Mouse (Mus musculus): ENCODE data around the gene Hoxc6. TPM values are rescaled to one million over a fixed set of nuclear protein-coding genes. Genes with fewer than 3 reads are reported as not detected.

Hoxc6 gene
- total RNA-seq, 1 experiment: 0.58 TPM

GRCm38 (mm10) chr15:103015009-103015399 lies 16.9 kb downstream of the Hoxc6 start:
- H3K4me1 ChIP-seq (ENCODE audit: control insufficient read depth in 2 of 2, insufficient read depth in 2 of 2, low read length in 2 of 2, poor library complexity in 1 of 2): peaks cover 0 to 3% of the 10 kb centered on the region in 2 experiments; a peak in 1 of 4 replicates
- DNase-seq (ENCODE audit: low read depth, low spot score): no peak
- no peaks in the 10 kb centered on the region for H3K36me3 ChIP-seq (ENCODE audit: control insufficient read depth, insufficient read depth, low read length, poor library complexity, severe bottlenecking)
- H3K9ac ChIP-seq (ENCODE audit: insufficient read depth, low read depth, low read length, poor library complexity, severe bottlenecking): no peak overlapping the region
- no peak overlapping the region for H3K27ac ChIP-seq (ENCODE audit: insufficient read depth, low read depth, low read length, poor library complexity, severe bottlenecking)
- no peaks in the 10 kb centered on the region for H3K9me3 ChIP-seq (ENCODE audit: control insufficient read depth, insufficient read depth, low read depth, low read length)
- in situ Hi-C loops (cut with MboI; ENCODE audit: low sequenced_read_pairs in 2 of 2, unreplicated experiment in 2 of 2): loop anchor here in 1 of 2 experiments (10.0 kb wide), 1 partner anchor 160 kb away; no protein-coding TSS in a partner anchor
- TF ChIP-seq MAFK (IDR thresholded peaks at IDR 0.05; ENCODE audit: insufficient read depth, low read depth, low read length): no peak
- TF ChIP-seq CHD2 (IDR thresholded peaks at IDR 0.05; ENCODE audit: low read depth, low read length): no peak
- TF ChIP-seq ZC3H11A (IDR thresholded peaks at IDR 0.05; ENCODE audit: borderline replicate concordance, low read depth, low read length): no peak
- no peak for TF ChIP-seq ZNF384 (IDR thresholded peaks at IDR 0.05; ENCODE audit: low read depth, low read length)
- no peak for TF ChIP-seq HCFC1 (IDR thresholded peaks at IDR 0.05; ENCODE audit: borderline replicate concordance, insufficient read depth, low read length)
- peak overlapping the region; percentile 6 to 29; a peak in 3 of 4 replicates for H3K4me3 ChIP-seq (ENCODE audit: insufficient read depth in 1 of 2, low read depth in 1 of 2, low read length in 2 of 2, poor library complexity in 1 of 2, severe bottlenecking in 1 of 2)

- in situ Hi-C loops (cut with MboI; ENCODE audit: low sequenced_read_pairs in 2 of 2, unreplicated experiment in 2 of 2): loop anchor here in 1 of 2 experiments (10.0 kb wide), 1 partner anchor 159 kb away; no protein-coding TSS in a partner anchor
- peak overlapping the region in 1 of 2 experiments; percentile 29; a peak in 3 of 4 replicates for H3K4me3 ChIP-seq (ENCODE audit: insufficient read depth in 1 of 2, low read depth in 1 of 2, low read length in 2 of 2, poor library complexity in 1 of 2, severe bottlenecking in 1 of 2)
- H3K9me3 ChIP-seq (ENCODE audit: control insufficient read depth, insufficient read depth, low read depth, low read length): no peaks in the 10 kb centered on the region
- no peaks in the 10 kb centered on the region for H3K36me3 ChIP-seq (ENCODE audit: control insufficient read depth, insufficient read depth, low read length, poor library complexity, severe bottlenecking)
- peaks cover 0 to 1% of the 10 kb centered on the region in 2 experiments; a peak in 1 of 4 replicates for H3K4me1 ChIP-seq (ENCODE audit: control insufficient read depth in 2 of 2, insufficient read depth in 2 of 2, low read length in 2 of 2, poor library complexity in 1 of 2)
- H3K9ac ChIP-seq (ENCODE audit: insufficient read depth, low read depth, low read length, poor library complexity, severe bottlenecking): no peak overlapping the region
- no peak for DNase-seq (ENCODE audit: low read depth, low spot score)
- no peak for TF ChIP-seq MAFK (IDR thresholded peaks at IDR 0.05; ENCODE audit: insufficient read depth, low read depth, low read length)
- no peak for TF ChIP-seq CHD2 (IDR thresholded peaks at IDR 0.05; ENCODE audit: low read depth, low read length)
- TF ChIP-seq HCFC1 (IDR thresholded peaks at IDR 0.05; ENCODE audit: borderline replicate concordance, insufficient read depth, low read length): no peak
- TF ChIP-seq ZNF384 (IDR thresholded peaks at IDR 0.05; ENCODE audit: low read depth, low read length): no peak
- no peak for TF ChIP-seq ZC3H11A (IDR thresholded peaks at IDR 0.05; ENCODE audit: borderline replicate concordance, low read depth, low read length)
- no peak overlapping the region for H3K27ac ChIP-seq (ENCODE audit: insufficient read depth, low read depth, low read length, poor library complexity, severe bottlenecking)
These were observed 17.5 kb downstream of the Hoxc6 start for GRCm38 (mm10) chr15:103015406-103016166.

- Histone ChIP-seq H3K4me3 (ENCODE audit: insufficient read depth in 1 of 2, low read depth in 1 of 2, low read length in 2 of 2, poor library complexity in 1 of 2, severe bottlenecking in 1 of 2) (no peak within 1 kb of the TSS), H3K36me3 (ENCODE audit: control insufficient read depth, insufficient read depth, low read length, poor library complexity, severe bottlenecking) (no peaks in the 10 kb centered on the region)
- no peak for DNase-seq (ENCODE audit: low read depth, low spot score)
These were observed 20.6 kb downstream of the Hoxc6 start, which contains the start of gene Hoxc4 for GRCm38 (mm10) chr15:103018636-103019035. Gene Hoxc4, plus strand, starts transcription at chr15:103018934.

GRCm38 (mm10) chr15:103020899-103021418 lies 22.9 kb downstream of the Hoxc6 start:
- Histone ChIP-seq H3K9me3 (ENCODE audit: control insufficient read depth, insufficient read depth, low read depth, low read length) (no peaks in the 10 kb centered on the region), H3K4me1 (ENCODE audit: control insufficient read depth in 2 of 2, insufficient read depth in 2 of 2, low read length in 2 of 2, poor library complexity in 1 of 2) (no peaks in the 10 kb centered on the region), H3K36me3 (ENCODE audit: control insufficient read depth, insufficient read depth, low read length, poor library complexity, severe bottlenecking) (no peaks in the 10 kb centered on the region), H3K4me3 (ENCODE audit: insufficient read depth in 1 of 2, low read depth in 1 of 2, low read length in 2 of 2, poor library complexity in 1 of 2, severe bottlenecking in 1 of 2) (no peak overlapping the region), H3K9ac (ENCODE audit: insufficient read depth, low read depth, low read length, poor library complexity, severe bottlenecking) (no peak overlapping the region), H3K27ac (ENCODE audit: insufficient read depth, low read depth, low read length, poor library complexity, severe bottlenecking) (no peak overlapping the region)
- in situ Hi-C loops (cut with MboI; ENCODE audit: low sequenced_read_pairs in 2 of 2, unreplicated experiment in 2 of 2): no loop called here
- no peak for TF ChIP-seq HCFC1 (IDR thresholded peaks at IDR 0.05; ENCODE audit: borderline replicate concordance, insufficient read depth, low read length)
- no peak for TF ChIP-seq ZC3H11A (IDR thresholded peaks at IDR 0.05; ENCODE audit: borderline replicate concordance, low read depth, low read length)
- no peak for TF ChIP-seq MAFK (IDR thresholded peaks at IDR 0.05; ENCODE audit: insufficient read depth, low read depth, low read length)
- TF ChIP-seq ZNF384 (IDR thresholded peaks at IDR 0.05; ENCODE audit: low read depth, low read length): no peak
- no peak for TF ChIP-seq CHD2 (IDR thresholded peaks at IDR 0.05; ENCODE audit: low read depth, low read length)
- no peak for DNase-seq (ENCODE audit: low read depth, low spot score)

More at GRCm38 (mm10) chr15:103018636-103019035, 20.6 kb downstream of the Hoxc6 start, which contains the start of gene Hoxc4:
- H3K9ac ChIP-seq (ENCODE audit: insufficient read depth, low read depth, low read length, poor library complexity, severe bottlenecking): no peak within 1 kb of the TSS
- TF ChIP-seq HCFC1 (IDR thresholded peaks at IDR 0.05; ENCODE audit: borderline replicate concordance, insufficient read depth, low read length) (no peak), MAFK (IDR thresholded peaks at IDR 0.05; ENCODE audit: insufficient read depth, low read depth, low read length) (no peak), ZNF384 (IDR thresholded peaks at IDR 0.05; ENCODE audit: low read depth, low read length) (no peak), ZC3H11A (IDR thresholded peaks at IDR 0.05; ENCODE audit: borderline replicate concordance, low read depth, low read length) (no peak)
- no peaks in the 10 kb centered on the region for H3K9me3 ChIP-seq (ENCODE audit: control insufficient read depth, insufficient read depth, low read depth, low read length)
- in situ Hi-C loops (cut with MboI; ENCODE audit: low sequenced_read_pairs in 2 of 2, unreplicated experiment in 2 of 2): loop anchor here in 1 of 2 experiments (10.0 kb wide), 1 partner anchor 156 kb away; no protein-coding TSS in a partner anchor
- H3K27ac ChIP-seq (ENCODE audit: insufficient read depth, low read depth, low read length, poor library complexity, severe bottlenecking): no peak within 1 kb of the TSS
- no peaks in the 10 kb centered on the region for H3K4me1 ChIP-seq (ENCODE audit: control insufficient read depth in 2 of 2, insufficient read depth in 2 of 2, low read length in 2 of 2, poor library complexity in 1 of 2)

All from ES-E14 (cell line).